Mouse (Mus musculus) heart, postnatal 4 days (tissue): ENCODE data around the gene Trcg1. TPM values are rescaled to one million over a fixed set of nuclear protein-coding genes. Genes with fewer than 3 reads are reported as not detected.
"Not testable (repeated sequence)": the region's sequence is repeated elsewhere in the genome, so short reads cannot be mapped to it uniquely, and the experiment has no call there.

Experiments used
- DNase-seq: peaks from one replicate; pipeline ENCODE4 v3.0.0; 2021
- total RNA-seq, 2 experiments: library from RNA; stranded (reverse); gene quantifications; 2 replicates each; pipeline ENCODE4 v1.2.3; 2021

The Trcg1 gene
- not detected for total RNA-seq

DNA sequence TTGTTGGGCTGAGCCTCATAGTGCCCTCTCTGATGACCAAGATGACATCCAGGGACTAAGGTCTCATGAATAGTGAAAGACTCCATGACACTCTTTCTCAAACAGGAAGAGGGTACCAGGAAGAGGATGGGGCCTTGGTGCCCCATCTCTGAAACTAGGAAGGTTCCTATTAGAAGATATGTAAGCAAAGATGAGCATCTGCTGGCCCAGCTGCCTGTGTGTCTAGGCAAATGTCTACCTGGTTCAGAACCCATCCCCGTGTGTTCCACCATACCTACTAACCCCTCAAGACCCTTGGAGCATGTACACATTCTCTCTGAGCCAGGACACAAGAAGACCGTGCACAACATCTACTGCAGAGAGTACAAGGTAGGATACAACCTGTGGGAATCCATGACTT lies at the start of gene Trcg1:
Trcg1 (plus strand) TSS at position 301 of the 400 bp plus-strand sequence.
- no peak for DNase-seq

DNA sequence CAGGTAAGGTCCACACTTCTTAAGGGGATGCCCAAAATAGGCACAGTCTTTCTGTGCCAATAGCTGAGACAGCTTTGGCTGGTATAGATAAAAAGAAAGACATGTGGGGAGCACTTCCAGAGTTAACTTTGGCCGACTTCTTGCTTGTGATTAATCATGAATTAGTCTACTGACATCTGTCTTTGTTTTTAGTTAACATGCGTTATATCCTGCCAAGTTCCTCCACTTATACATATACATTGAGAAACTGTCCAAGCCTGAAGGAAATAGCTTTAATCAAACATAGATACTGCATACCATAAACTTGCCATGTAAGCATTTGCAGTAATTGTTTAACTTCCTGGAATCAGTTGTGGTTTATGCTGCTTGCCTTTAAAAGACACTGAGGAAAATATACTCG lies 39.6 kb upstream of the Trcg1 start:
- DNase-seq = no peak

GRCm38 (mm10) chr9:57197414-57197813 lies 38.9 kb upstream of the Trcg1 start:
- DNase-seq = no peak

DNA sequence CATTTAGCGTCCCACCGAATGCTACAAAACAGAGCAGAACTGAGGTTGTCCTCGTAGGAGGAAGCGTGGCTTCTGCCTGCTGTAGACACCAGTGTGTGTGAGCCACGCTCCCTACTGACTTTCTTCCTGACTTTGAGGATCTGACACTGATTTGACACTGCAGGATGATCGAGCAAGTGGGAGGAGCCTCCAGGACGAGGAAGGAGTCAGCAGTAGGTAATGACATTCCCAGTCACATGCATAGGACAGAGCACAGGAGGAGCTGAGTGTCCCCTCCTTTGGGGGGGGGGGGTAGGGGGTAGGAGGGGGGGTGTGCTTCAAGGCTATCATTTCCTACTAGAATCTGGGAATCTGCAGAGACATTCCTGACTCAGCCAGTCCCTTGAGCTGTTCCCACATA lies 33.4 kb upstream of the Trcg1 start:
- DNase-seq = no peak

- not testable (repeated sequence) for DNase-seq
Measured at GRCm38 (mm10) chr9:57203571-57203970, 32.8 kb upstream of the Trcg1 start.

GRCm38 (mm10) chr9:57206896-57207295 lies 29.5 kb upstream of the Trcg1 start:
- no peak for DNase-seq

GRCm38 (mm10) chr9:57209316-57209715 lies 27.0 kb upstream of the Trcg1 start:
- peak; percentile 22 for DNase-seq

DNA sequence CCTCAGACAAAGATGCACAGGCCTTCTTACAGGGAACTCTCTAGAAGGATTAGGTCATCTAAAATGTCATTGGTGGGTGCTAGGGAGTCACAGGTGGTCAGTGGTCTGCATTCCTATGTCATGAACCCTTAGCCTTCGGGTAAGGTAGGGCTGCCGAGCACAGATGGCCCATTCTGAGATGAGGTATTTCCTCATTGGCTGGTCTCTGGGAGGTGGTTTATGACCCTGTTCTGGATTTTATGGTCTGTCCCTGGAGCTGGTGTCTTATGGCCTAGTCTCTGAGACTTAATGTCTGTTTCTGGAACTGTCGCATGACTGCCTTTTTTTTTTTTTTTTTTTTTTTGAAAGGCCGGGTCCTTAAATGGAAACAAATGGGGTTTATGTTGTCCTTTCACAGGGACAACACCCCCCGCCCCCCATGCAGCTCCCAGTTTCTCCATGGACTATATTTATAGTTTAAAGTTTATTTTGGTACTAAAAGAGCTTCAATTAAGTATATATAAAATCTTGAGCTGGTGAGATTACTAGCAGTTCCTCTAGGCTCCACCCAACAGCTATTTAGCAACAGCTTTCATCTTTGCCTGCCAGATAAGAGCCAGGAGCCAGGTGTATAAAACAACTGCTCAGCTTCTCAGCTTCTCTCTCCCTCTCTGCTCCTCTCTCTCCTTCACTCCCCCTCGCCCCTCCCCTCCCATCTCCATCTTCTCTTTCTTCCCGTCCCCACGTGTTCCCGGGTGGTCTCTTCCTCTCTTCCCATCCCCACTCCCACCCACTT lies 23.7 kb upstream of the Trcg1 start:
- no peak for DNase-seq

DNA sequence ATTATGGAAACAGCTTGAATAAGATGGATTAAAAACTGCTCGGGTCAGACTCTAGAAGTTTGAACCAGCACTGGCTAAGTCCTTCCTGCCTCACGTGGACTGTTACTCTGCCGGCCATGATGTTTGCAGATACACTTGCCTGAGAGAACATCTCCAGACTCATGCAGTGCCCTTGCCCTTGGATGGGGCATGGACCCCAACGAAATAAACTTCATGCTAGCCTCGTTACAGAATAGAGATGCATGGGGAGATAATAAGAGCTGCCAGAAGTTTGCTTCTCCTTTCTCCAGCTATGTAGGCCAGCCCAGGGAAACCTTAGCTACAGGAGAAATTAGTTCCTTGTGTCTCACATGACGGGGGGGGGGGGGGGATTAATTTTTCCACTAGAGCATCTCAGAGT lies 21.9 kb upstream of the Trcg1 start:
- DNase-seq = no peak

DNA sequence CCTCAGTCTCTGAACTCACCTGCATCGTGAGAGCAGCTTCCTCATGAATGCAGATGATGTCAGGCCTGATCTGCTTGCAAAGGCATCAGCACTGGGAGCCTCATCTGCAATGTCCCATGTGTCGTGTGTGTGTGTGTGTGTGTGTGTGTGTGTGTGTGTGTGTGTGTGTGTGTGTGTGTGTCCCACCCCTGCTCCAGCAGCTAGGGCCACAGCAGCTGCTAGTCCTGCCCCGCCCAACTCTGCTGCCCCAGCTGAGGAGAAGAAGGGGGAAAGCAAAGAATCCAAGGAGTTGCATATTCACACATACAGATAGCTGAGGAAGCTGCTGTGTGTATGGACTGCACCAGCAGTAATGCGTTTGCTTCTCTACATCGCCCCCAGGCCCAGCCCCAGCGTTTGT lies 19.1 kb upstream of the Trcg1 start:
- DNase-seq = no peak

- DNase-seq = no peak
Measured at GRCm38 (mm10) chr9:57218776-57219175, 17.6 kb upstream of the Trcg1 start.

DNA sequence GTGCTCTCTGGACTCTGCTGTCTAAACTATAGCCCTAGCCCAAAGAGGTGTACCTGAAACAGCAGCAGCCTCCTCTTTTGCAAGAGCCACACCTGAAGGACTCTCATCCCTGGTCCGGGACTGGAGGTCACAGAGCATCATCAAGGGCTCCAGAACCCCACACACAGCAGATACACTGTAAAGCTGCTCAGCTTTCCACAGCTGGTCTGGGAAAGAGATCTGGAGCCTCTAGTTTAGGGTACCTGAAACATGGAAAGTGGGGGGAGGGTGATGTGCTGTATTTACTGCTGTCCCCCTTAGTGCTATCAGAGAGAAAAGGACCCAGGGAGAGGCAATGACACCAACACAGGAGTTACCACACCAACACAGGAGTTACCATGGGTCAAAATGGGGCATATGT lies 16.8 kb upstream of the Trcg1 start:
- no peak for DNase-seq

DNA sequence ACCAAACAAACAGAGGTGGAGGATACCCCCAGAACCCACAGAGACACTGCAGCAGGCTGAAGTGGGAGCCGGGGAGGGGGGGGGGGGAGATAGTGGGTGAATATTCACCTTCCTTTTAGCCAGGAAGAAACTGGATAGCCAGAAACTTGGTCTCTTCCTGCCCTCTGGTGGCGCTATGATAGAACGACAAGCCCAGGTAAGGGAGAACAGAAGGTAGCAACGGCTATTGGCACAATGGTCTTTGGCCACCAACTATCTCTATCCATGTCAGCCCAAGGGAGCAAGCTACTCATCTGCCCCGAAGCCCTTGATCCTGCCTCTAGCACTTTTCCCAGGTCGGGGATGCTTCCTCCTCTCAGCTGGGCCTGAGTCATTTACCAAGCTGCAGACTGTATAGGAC lies 16.0 kb upstream of the Trcg1 start:
- peak; percentile 34 for DNase-seq

DNA sequence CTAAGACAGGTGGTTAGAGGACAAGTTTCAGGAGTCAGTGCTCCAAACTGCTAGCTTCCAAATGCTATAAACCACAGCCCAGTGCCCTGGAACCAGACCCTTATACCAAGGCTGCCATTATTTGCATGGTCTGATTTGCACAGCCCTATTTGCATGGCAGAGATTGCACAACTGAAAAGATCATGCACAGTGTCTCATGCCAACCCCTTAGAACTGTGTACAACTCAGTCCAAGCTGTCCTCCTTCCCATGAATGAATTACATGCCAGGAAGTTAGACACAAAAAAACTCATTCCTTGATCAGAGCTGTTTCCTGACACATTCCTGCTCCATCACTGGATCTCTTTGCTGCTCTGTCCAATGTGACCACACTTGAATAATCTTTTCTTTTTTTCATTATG lies 13.0 kb upstream of the Trcg1 start:
- no peak for DNase-seq

DNA sequence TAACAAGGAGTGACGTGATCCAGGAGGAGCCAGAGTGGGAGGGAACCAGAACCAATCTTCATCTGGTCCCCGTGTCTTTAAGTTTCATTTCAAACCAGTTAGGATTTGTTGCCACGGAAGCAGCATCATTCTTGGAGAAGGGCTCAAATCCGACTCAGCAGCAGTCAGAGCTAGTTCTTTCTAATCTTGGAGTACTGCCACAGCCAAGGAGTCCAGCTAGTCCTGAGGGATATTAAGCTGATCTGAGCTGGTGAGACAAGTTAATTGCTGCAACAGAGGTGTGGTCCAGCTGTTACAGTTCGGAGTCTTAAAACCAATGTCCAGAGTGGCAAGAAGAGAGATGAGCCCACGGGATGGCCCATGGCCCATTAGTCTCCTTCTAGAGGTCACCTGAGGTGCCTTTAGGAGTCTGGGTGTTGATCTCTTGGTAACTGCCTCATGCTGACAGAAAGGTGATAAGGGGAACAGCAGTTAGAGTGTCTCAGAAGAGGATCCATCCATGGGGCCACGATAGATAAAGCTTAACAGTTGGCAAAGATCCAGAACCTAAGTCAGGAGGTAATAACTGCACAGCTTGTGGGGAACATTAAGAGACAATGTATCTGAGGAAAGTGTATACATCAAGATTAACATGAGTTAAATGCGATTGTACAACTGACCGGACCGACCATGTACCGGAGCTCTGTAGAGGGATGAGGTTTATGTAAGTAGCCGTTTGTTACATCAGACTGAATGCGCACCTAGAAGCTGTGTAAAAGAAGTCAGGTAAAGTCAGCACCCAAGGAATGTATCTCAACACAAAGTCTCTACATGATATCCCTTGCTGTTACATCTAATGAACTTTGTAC lies 10.4 kb upstream of the Trcg1 start:
- no peak for DNase-seq

DNA sequence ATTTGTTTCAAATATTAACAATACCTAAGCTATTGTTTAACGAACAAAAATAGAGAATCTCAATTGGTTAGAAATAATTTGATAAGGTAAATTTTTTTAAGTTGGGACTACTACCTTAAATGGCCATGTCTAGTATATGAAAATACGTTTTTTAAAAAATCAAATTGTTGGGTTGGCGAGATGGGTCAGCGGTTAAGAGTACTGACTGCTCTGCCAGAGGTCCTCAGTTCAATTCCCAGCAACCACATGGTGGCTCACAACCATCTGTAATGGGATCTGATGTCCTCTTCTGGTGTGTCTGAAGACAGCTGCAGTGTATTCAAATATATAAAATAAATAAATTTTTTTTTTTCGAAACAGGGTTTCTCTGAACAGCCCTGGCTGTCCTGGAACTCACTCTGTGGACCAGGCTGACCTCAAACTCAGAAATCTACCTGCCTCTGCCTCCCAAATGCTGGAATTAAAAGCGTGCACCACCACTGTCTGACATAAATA lies 9.7 kb upstream of the Trcg1 start:
- DNase-seq = not testable (repeated sequence)

DNA sequence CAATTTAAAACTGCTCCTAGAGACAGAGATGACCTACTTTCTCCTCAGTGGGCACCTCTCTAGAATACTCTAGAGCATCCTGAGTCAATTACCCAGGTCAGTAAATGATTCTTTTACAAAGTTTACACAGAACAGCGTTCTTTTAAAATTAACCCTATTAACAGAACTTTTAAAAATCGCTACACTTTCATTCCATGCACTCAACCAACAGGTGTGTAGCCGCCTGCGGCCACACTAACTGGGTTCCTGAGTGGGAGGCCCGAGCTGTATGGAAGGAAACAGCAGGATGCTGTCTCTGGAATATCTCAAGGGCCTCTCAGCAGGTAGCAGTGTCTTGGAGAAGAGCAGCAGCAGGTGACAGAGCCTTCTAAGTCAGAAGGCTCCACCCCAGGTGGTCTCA lies 9.2 kb upstream of the Trcg1 start:
- no peak for DNase-seq

DNA sequence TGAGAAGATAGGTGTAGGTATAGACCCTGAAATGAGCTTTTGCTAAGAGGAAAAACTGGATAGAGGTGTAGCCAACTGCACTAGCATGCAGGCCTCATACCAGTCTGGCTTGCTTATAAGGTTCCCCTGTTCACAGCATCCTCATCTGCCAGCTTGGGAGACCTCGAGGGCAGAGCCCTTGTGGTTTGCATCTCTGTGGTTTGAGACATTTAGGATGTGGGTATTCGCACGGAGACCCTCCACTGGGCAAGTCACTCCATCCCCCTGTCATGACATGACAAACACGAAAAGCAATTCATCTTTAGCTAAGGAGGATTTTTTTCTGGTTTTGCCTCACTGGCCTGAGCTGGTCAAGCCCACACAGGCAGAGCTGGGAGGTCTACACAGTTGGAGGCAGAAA lies 8.2 kb upstream of the Trcg1 start:
- no peak for DNase-seq

DNA sequence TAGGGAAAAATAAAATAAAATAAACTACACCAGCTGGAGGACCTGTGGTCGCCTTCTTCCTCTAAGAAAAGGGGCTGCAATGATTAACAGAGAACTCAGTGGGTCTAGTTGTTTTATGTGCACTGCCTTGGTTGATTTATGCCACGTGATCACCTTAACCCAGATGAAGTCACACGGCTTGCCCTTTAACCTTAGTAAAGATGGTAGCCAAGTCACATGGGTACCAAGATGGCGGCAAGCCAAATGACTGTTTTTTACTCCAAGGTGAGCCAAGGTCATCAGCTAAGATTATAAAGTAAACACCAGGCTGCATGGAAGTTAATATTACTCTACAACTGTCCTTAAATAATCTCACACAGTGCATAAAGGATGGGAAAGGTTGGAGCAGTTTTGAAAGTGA lies 6.6 kb upstream of the Trcg1 start:
- DNase-seq = no peak

DNA sequence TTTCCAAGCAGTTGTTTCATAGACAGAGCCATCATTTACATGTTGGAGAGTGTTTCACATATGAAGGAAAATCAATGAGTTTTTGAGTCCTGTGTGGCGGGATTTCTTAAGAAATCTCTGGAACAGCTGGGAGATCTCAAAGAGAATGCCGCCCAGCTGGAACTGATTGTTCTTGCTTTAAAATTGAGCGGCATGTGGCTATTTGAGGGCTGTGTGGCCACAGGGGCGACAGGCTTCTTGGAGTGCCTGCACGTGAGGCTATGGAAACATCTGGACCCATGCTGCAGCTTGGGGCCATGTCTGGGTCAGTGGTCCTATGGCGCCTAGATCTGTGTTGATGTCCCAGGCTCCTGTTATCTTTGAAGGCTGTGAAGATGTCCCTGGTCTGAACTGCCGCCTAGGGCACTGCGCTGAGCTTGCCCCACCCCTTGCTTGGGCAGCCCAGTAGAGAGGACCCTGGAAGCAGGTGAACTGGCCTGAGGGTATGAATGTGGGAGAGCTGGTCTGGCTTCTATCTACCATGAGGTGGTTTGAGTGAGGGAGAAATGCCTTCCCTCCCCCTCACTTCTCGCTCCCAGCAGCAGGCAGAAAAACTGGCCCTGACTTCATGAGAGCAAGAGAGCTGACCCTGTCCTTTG lies 6.1 kb upstream of the Trcg1 start:
- DNase-seq = no peak

DNA sequence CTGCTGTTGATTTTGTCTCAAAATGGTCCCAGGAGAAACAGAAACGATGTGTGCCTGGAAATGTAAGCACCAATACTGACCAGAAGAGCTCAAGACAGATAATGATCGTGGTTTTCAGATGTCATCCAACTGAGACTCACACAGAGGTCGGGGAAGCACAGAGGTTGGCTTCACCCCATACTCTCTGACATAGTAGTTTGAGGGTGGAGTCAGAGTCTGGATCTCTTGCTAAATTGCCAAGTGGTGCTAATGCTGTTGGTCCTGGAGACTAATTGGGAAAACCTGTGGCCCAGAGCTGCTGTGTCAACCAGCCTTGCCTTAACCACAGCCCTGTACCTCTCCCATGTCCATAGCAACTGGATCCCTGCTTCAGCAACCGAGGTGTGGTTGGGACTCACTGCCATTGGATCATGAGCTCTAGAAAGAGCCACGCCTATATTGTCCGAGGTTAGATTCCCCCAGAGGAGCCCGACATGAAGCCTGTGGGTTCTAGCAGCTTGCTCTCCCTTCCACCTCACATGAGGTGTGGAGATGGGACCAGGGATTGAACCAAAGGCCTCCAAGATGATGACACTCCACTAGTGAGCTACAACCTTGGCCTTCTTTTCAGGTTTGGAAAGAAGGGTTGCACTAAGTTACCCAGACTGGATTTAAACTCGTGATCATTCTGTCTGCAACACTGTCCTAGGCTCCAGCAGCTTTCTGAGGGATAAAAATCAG lies 4.7 kb upstream of the Trcg1 start:
- no peak for DNase-seq

GRCm38 (mm10) chr9:57232341-57232940 lies 3.9 kb upstream of the Trcg1 start:
- no peak for DNase-seq
